Mouse (Mus musculus) forebrain, embryonic 11.5 days (tissue): ENCODE results near the gene Far2. TPM values are rescaled to one million over a fixed set of nuclear protein-coding genes. Genes with fewer than 3 reads are reported as not detected.
"Not testable (repeated sequence)": the region's sequence is repeated elsewhere in the genome, so short reads cannot be mapped to it uniquely, and the experiment has no call there.

Experiments used
- ATAC-seq: fragments of 200-750 bp; cut with Nextera tagmentation; replicated peaks from 2 replicates; pipeline ENCODE4 v1.8.0; 2017; ENCODE audit warnings: moderate TSS enrichment; ENCODE audit not compliant: low FRiP score
- DNase-seq: peaks from one replicate; pipeline ENCODE4 v3.0.0-alpha.2; 2017; ENCODE audit warnings: low spot score
- H3K27ac ChIP-seq: fragments of 300-500 bp; sonication (generic); 2 replicates; pipeline ENCODE4 v1.5.1; 2014; ENCODE audit warnings: low read depth, low read length
- H3K27me3 ChIP-seq: fragments of 300-500 bp; sonication (generic); 2 replicates; pipeline ENCODE4 v1.6.1; 2014; ENCODE audit warnings: mild to moderate bottlenecking, low read length, mixed read lengths; ENCODE audit not compliant: control insufficient read depth, insufficient read depth
- H3K36me3 ChIP-seq: fragments of 300-500 bp; sonication (generic); 2 replicates; pipeline ENCODE4 v1.6.1; 2014; ENCODE audit warnings: mild to moderate bottlenecking, low read length, moderate library complexity, mixed read lengths; ENCODE audit not compliant: control insufficient read depth, insufficient read depth
- H3K4me1 ChIP-seq: fragments of 300-500 bp; sonication (generic); replicated peaks from 2 replicates; pipeline ENCODE4 v1.6.1; 2014; ENCODE audit warnings: low read length, mixed read lengths; ENCODE audit not compliant: control insufficient read depth, insufficient read depth
- H3K4me2 ChIP-seq: fragments of 300-500 bp; sonication (generic); 2 replicates; pipeline ENCODE4 v1.6.1; 2014; ENCODE audit warnings: low read depth, mild to moderate bottlenecking, low read length, moderate library complexity, mixed read lengths; ENCODE audit not compliant: severe bottlenecking
- H3K4me3 ChIP-seq: fragments of 300-500 bp; sonication (generic); 2 replicates; pipeline ENCODE4 v1.5.1; 2014; ENCODE audit warnings: low read depth, low read length
- H3K9ac ChIP-seq: fragments of 300-500 bp; sonication (generic); 2 replicates; pipeline ENCODE4 v1.6.1; 2014; ENCODE audit warnings: low read length
- H3K9me3 ChIP-seq: fragments of 300-500 bp; sonication (generic); 2 replicates; pipeline ENCODE4 v1.6.1; 2016; ENCODE audit warnings: low read length, mixed read lengths; ENCODE audit not compliant: control insufficient read depth
- WGBS: fragments of 180-500 bp; shearing (Covaris S2); extraction: QIAGEN DNeasy Blood & Tissue Kit; methylation state at CpG from one replicate; pipeline ENCODE4 v1.1.7; 2014; 5-methylcytosine and 5-hydroxymethylcytosine counted together
- polyA plus RNA-seq: library from polyadenylated mRNA; unstranded; fragments of >200 nt; fragmentation: Nextera tagmentation; extraction: Ambion mirVana; gene quantifications from 2 replicates; pipeline ENCODE4 v1.2.1, GENCODE M21; 2014

The Far2 gene
- polyA plus RNA-seq, 1 experiment from 2014 or later: 2.7 TPM

DNA sequence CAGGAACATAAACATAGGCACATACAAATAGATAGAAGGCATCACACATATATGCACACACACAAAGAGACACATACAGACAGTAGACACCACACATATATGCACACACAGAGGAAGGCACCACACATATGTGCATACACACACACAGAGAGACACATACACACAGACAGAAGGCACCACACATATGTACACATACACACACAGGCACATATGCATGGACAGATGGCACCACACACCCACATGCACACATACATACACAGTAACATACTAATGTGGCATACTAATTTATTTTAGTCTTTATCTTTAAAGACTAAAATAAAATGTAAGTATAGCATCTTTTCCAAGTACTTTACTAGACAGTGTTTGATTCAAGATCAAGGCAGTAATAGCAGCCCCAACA is 86.5 kb downstream of the Far2 start:
- H3K9ac ChIP-seq: no peak overlapping the region
- H3K27me3 ChIP-seq: no peaks in the 10 kb centered on the region
- no peak overlapping the region for H3K4me3 ChIP-seq
- H3K36me3 ChIP-seq: no peaks in the 10 kb centered on the region
- ATAC-seq (no peak), DNase-seq (no peak)
- no peaks in the 10 kb centered on the region for H3K9me3 ChIP-seq
- H3K27ac ChIP-seq: no peak overlapping the region
- H3K4me2 ChIP-seq: no peak overlapping the region
- no peaks in the 10 kb centered on the region for H3K4me1 ChIP-seq

DNA sequence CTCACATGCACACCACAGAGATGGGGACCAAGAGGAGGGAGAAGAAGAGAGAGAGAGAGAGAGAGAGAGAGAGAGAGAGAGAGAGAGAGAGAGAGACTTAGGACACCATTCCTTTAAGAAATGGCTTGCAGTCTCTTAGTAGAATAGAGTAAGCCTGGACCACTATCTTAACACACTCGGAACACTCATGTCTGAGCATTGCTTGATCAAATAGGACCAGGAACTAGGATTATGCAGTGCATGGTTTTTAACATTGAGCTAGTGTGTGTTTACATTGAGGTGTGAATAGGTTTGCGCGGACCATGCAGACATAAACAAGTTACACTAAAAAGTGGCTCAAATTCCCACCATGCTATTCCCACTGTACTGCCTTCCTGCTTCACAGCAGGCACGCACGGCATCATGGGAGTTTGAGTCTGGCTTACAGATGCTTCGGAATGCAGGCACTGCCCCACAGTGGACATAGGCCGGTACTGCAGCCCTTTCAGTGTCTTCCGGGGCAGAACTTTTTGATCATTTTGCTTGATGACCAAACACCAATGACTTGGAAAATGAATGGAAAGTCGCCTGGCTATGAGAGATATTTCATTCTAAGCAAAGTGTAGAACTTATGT is 88.8 kb downstream of the Far2 start:
- Histone ChIP-seq H3K9me3 (no peaks in the 10 kb centered on the region), H3K9ac (no peak overlapping the region), H3K4me1 (no peaks in the 10 kb centered on the region), H3K27me3 (no peaks in the 10 kb centered on the region), H3K27ac (no peak overlapping the region), H3K4me3 (no peak overlapping the region), H3K4me2 (no peak overlapping the region), H3K36me3 (no peaks in the 10 kb centered on the region)
- ATAC-seq (peak; percentile 79), DNase-seq (peak; percentile 86)
- 28% methylated on average over 9 of the region's 9 CpGs for WGBS

DNA sequence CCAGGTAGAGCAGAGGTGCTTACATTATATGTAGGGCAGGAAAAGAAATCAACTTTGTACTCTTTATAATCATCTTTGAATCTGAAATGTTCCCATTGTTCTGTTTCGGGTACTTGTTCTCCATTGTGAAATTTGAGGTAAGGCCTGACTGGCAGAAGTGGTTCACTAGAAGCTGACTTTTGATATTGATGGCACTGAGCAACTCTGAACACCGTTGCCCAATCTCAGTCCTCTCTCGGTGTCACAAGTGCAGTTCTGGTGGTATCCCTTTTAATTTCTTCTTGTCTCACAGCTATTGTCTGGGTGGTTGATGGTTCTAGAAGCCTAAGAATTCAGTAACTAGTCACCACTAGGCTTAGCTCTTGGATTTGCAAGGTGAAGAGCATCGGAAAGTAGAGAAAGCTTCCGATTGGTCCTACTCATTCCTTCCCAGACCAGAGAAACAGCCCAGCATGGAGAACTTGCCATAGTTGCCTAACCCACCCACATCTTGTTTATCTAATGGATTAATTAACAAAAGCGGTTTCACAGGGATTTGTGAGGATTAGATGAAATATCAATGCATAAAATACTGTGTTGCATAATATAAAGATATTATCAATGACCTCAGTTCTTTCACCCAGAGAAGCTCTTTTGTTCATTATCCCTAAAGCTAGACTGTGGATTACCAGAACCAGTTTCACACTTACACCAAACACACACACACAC is 92.4 kb downstream of the Far2 start:
- no peak overlapping the region for H3K27ac ChIP-seq
- 81% methylated on average over 6 of the region's 6 CpGs for WGBS
- ATAC-seq (no peak), DNase-seq (no peak)
- H3K9ac ChIP-seq: no peak overlapping the region
- no peaks in the 10 kb centered on the region for H3K27me3 ChIP-seq
- no peak overlapping the region for H3K4me2 ChIP-seq
- H3K4me1 ChIP-seq: no peaks in the 10 kb centered on the region
- H3K4me3 ChIP-seq: no peak overlapping the region
- H3K36me3 ChIP-seq: no peaks in the 10 kb centered on the region
- no peaks in the 10 kb centered on the region; the same call in 1 of the 2 replicates for H3K9me3 ChIP-seq

DNA sequence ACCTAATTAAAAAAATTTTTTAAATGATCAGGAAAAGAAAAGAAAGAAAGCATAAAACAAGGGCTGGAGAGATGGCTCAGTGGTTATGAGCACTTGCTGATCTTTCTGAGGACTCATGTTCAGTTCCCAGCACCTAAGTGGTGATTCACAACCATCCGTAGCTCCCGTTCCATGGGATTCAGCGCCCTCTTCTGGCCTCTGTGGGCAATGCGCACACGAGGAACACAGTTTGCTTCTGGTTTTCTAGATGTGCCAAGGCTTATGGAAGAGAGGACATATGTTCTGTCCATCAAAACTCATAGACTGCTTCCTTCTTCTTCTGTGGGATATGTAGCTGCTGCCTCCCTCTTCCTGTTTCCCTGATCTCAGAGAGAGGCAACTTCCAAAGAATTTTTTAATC is 94.8 kb downstream of the Far2 start:
- Histone ChIP-seq H3K9me3 (no peaks in the 10 kb centered on the region; the same call in 1 of the 2 replicates), H3K4me3 (no peak overlapping the region), H3K9ac (no peak overlapping the region), H3K36me3 (no peaks in the 10 kb centered on the region), H3K4me2 (no peak overlapping the region), H3K4me1 (no peaks in the 10 kb centered on the region), H3K27me3 (no peaks in the 10 kb centered on the region), H3K27ac (no peak overlapping the region)
- ATAC-seq (no peak), DNase-seq (no peak)
- WGBS: 79% methylated on average over 5 of the region's 5 CpGs

DNA sequence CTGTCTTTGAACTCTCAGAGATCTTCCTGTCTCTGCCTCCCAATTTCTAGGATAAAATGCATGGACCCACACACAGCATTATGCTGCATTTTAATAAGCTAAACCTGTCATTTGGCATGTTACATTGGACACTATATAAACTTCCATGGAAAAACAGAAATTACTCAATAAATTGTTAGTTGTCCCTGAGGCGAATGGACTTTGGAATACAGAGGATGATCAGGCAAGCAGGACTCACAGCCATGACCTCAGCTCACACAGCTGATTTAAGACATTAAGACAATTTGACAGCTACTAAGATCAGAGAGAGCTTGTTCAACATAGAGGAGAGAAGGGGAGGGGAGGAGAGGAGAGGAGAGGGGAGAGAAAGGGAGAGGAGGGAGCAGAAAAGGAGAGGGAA is 95.4 kb downstream of the Far2 start:
- Histone ChIP-seq H3K9ac (no peak overlapping the region), H3K9me3 (no peaks in the 10 kb centered on the region; the same call in 1 of the 2 replicates), H3K4me3 (no peak overlapping the region), H3K27me3 (no peaks in the 10 kb centered on the region), H3K36me3 (no peaks in the 10 kb centered on the region), H3K4me1 (no peaks in the 10 kb centered on the region), H3K27ac (no peak overlapping the region), H3K4me2 (no peak overlapping the region)
- DNase-seq (no peak), ATAC-seq (no peak)
- WGBS: 90% methylated on average over 1 of the region's 1 CpGs

DNA sequence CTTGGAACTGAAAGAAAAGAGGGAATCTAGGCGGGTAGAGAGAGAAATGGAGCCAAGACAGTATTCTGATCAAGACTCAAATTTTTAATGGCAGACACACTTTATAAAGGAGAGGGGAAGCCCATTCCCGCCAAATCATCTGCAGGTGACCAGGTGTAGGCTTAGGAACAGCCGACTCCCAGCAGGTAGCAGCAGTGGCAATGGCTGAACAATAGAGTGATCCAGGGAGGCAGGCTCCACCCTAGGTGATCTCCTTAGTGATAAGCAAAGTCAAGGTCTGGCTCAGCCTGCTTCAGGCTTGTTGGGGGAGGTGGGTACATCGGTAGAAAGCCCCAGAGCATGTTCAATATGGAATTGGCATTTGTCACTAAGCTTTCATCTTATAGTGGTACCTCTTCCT is 105.2 kb downstream of the Far2 start:
- not testable (repeated sequence) for H3K27me3 ChIP-seq, H3K4me1 ChIP-seq, H3K4me2 ChIP-seq, H3K9ac ChIP-seq, H3K4me3 ChIP-seq, H3K9me3 ChIP-seq, ATAC-seq, DNase-seq, H3K36me3 ChIP-seq, H3K27ac ChIP-seq
- 64% methylated on average over 4 of the region's 4 CpGs for WGBS

DNA sequence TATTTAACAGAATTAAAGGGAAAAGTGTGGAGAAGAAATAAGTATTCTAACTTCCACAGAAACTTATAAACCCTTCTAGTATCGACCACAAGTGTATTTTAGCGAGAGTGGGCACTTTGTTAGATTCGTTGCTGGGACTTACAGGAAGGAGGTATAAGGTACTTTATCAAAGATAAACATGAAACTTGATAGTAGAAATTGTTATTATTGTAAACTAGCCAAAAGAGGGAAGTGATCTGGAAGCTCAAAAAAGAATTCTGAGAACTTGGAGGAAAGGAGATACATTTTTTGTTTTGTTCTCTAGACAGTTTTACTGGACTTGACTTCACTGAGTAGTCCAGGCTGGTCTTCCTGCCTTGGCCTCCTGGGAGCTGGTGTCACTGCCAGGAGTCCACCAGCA is 125.8 kb downstream of the Far2 start:
- Histone ChIP-seq H3K27me3 (no peaks in the 10 kb centered on the region), H3K9ac (no peak overlapping the region), H3K36me3 (no peaks in the 10 kb centered on the region), H3K9me3 (no peaks in the 10 kb centered on the region), H3K4me1 (no peaks in the 10 kb centered on the region), H3K4me2 (no peak overlapping the region), H3K27ac (no peak overlapping the region), H3K4me3 (no peak overlapping the region)
- WGBS: 90% methylated on average over 3 of the region's 3 CpGs
- ATAC-seq (no peak), DNase-seq (no peak)

DNA sequence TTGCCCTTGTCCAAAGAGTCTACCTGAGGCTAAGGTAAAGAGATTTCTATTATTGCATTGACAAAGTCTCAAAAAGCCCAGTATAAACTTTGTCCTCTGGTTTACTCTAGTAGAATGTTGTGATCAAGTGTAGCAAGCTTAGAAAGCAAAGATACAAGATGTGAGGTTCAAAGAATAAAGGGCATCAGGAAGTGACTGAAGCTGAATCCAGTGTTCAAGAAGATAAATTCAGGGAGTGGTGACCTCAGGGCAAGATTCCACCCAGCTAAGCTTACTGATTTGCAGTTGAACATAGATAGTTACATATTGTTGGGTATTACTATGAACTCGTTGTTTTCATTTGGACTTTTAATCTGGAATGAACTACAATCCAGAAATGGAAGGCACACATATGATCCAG is 138.6 kb downstream of the Far2 start:
- DNase-seq: no peak
- H3K4me3 ChIP-seq: no peak overlapping the region
- no peaks in the 10 kb centered on the region for H3K9me3 ChIP-seq
- H3K4me2 ChIP-seq: no peak overlapping the region
- WGBS: 93% methylated on average over 1 of the region's 1 CpGs
- H3K27me3 ChIP-seq: no peaks in the 10 kb centered on the region
- no peak overlapping the region for H3K27ac ChIP-seq
- H3K36me3 ChIP-seq: peaks cover 14% of the 10 kb centered on the region; the same call in 1 of the 2 replicates
- H3K9ac ChIP-seq: no peak overlapping the region
- no peaks in the 10 kb centered on the region for H3K4me1 ChIP-seq
- ATAC-seq: no peak
